Mouse (Mus musculus) hindbrain, embryonic 16.5 days (tissue): ENCODE results near the gene Maats1. TPM values are rescaled to one million over a fixed set of nuclear protein-coding genes. Genes with fewer than 3 reads are reported as not detected.
A peak's percentile ranks its signal among the peaks of the same experiment; 100 is the strongest.

Source experiments
- ATAC-seq: fragments of 200-750 bp; cut with Nextera tagmentation; 2 replicates; pipeline ENCODE4 v1.8.0; 2017; ENCODE audit warnings: moderate TSS enrichment, moderate library complexity
- H3K27ac ChIP-seq: fragments of 300-500 bp; sonication (generic); 2 replicates; pipeline ENCODE4 v1.5.1; 2014; ENCODE audit warnings: low read depth, mild to moderate bottlenecking, control low read depth, low read length, moderate library complexity
- H3K27me3 ChIP-seq: fragments of 300-500 bp; sonication (generic); replicated peaks from 2 replicates; pipeline ENCODE4 v1.6.1; 2014; ENCODE audit warnings: low read length; ENCODE audit not compliant: control insufficient read depth, insufficient read depth
- H3K36me3 ChIP-seq: fragments of 300-500 bp; sonication (generic); 2 replicates; pipeline ENCODE4 v1.6.1; 2014; ENCODE audit warnings: mild to moderate bottlenecking, low read length, moderate library complexity, mixed read lengths; ENCODE audit not compliant: control insufficient read depth, insufficient read depth
- H3K4me1 ChIP-seq: fragments of 300-500 bp; sonication (generic); 2 replicates; pipeline ENCODE4 v1.6.1; 2014; ENCODE audit warnings: low read depth, low read length; ENCODE audit not compliant: control insufficient read depth, insufficient read depth
- H3K4me2 ChIP-seq: fragments of 300-500 bp; sonication (generic); 2 replicates; pipeline ENCODE4 v1.6.1; 2014; ENCODE audit warnings: mild to moderate bottlenecking, low read length, control low read depth, moderate library complexity
- H3K4me3 ChIP-seq: fragments of 300-500 bp; sonication (generic); 2 replicates; pipeline ENCODE4 v1.5.1; 2014; ENCODE audit warnings: mild to moderate bottlenecking, low read length, control low read depth, moderate library complexity
- H3K9ac ChIP-seq: fragments of 300-500 bp; sonication (generic); 2 replicates; pipeline ENCODE4 v1.6.1; 2014; ENCODE audit warnings: low read depth, mild to moderate bottlenecking, control low read depth, low read length, moderate library complexity
- H3K9me3 ChIP-seq: fragments of 300-500 bp; sonication (generic); 2 replicates; pipeline ENCODE4 v1.6.1; 2014; ENCODE audit warnings: mild to moderate bottlenecking, low read length, moderate library complexity; ENCODE audit not compliant: control insufficient read depth
- WGBS: fragments of 180-500 bp; shearing (Covaris S2); extraction: QIAGEN DNeasy Blood & Tissue Kit; methylation state at CpG from one replicate; pipeline ENCODE4 v1.1.7; 2014; 5-methylcytosine and 5-hydroxymethylcytosine counted together
- polyA plus RNA-seq: library from polyadenylated mRNA; unstranded; fragments of >200 nt; fragmentation: Nextera tagmentation; extraction: Ambion mirVana; gene quantifications from 2 replicates; pipeline ENCODE4 v1.2.1, GENCODE M21; 2015

Gene Maats1
- 1.6 and 1.7 TPM in 2 replicates for polyA plus RNA-seq

- H3K9ac ChIP-seq = peak within 1 kb of the TSS; percentile 66
- WGBS = 14% methylated on average over 30 of the region's 30 CpGs
- ATAC-seq = peak; percentile 90
- no peak within 1 kb of the TSS; the same call in 1 of the 2 replicates for H3K27ac ChIP-seq
- H3K4me1 ChIP-seq = peaks cover 3% of the 10 kb centered on the region; the same call in 1 of the 2 replicates
- H3K4me3 ChIP-seq = peak within 1 kb of the TSS; percentile 42
- H3K9me3 ChIP-seq = no peaks in the 10 kb centered on the region
- peak within 1 kb of the TSS; percentile 88 for H3K4me2 ChIP-seq
- H3K36me3 ChIP-seq = no peaks in the 10 kb centered on the region
- H3K27me3 ChIP-seq = no peaks in the 10 kb centered on the region
Observed at GRCm38 (mm10) chr16:38341396-38342324, at the start of gene Maats1. Maats1 (minus strand) TSS chr16:38342143.

- Histone ChIP-seq H3K9ac (no peak overlapping the region), H3K9me3 (no peaks in the 10 kb centered on the region), H3K4me3 (no peak overlapping the region), H3K4me1 (no peaks in the 10 kb centered on the region), H3K27ac (no peak overlapping the region), H3K36me3 (no peaks in the 10 kb centered on the region), H3K27me3 (no peaks in the 10 kb centered on the region), H3K4me2 (no peak overlapping the region)
- 90% methylated on average over 7 of the region's 7 CpGs for WGBS
- no peak for ATAC-seq
Observed at GRCm38 (mm10) chr16:38390322-38390721, 48.4 kb upstream of the Maats1 start.

GRCm38 (mm10) chr16:38389284-38389893, 47.4 kb upstream of the Maats1 start:
- no peaks in the 10 kb centered on the region for H3K36me3 ChIP-seq
- no peaks in the 10 kb centered on the region for H3K4me1 ChIP-seq
- no peak for ATAC-seq
- no peaks in the 10 kb centered on the region for H3K9me3 ChIP-seq
- 84% methylated on average over 8 of the region's 8 CpGs for WGBS
- no peak overlapping the region for H3K9ac ChIP-seq
- no peaks in the 10 kb centered on the region; the same call in 1 of the 2 replicates for H3K27me3 ChIP-seq
- H3K27ac ChIP-seq = no peak overlapping the region
- H3K4me2 ChIP-seq = no peak overlapping the region
- H3K4me3 ChIP-seq = no peak overlapping the region

- Histone ChIP-seq H3K4me3 (no peak overlapping the region), H3K4me1 (no peaks in the 10 kb centered on the region), H3K4me2 (no peak overlapping the region), H3K27me3 (no peaks in the 10 kb centered on the region; the same call in 1 of the 2 replicates), H3K36me3 (no peaks in the 10 kb centered on the region), H3K9ac (no peak overlapping the region), H3K27ac (no peak overlapping the region), H3K9me3 (no peaks in the 10 kb centered on the region)
- ATAC-seq = no peak
- WGBS = 79% methylated on average over 6 of the region's 6 CpGs
Observed at GRCm38 (mm10) chr16:38388757-38389156, 46.8 kb upstream of the Maats1 start.

GRCm38 (mm10) chr16:38387389-38387788, 45.4 kb upstream of the Maats1 start:
- Histone ChIP-seq H3K4me3 (no peak overlapping the region), H3K9ac (no peak overlapping the region), H3K4me2 (no peak overlapping the region), H3K36me3 (no peaks in the 10 kb centered on the region), H3K9me3 (no peaks in the 10 kb centered on the region), H3K27me3 (no peaks in the 10 kb centered on the region; the same call in 1 of the 2 replicates), H3K27ac (no peak overlapping the region), H3K4me1 (no peaks in the 10 kb centered on the region)
- ATAC-seq = no peak
- 87% methylated on average over 6 of the region's 6 CpGs for WGBS

GRCm38 (mm10) chr16:38385700-38386099, 43.8 kb upstream of the Maats1 start:
- ATAC-seq = no peak
- H3K9me3 ChIP-seq = no peaks in the 10 kb centered on the region
- no peak overlapping the region for H3K4me2 ChIP-seq
- H3K4me1 ChIP-seq = no peaks in the 10 kb centered on the region
- no peak overlapping the region for H3K9ac ChIP-seq
- H3K4me3 ChIP-seq = no peak overlapping the region
- H3K27ac ChIP-seq = no peak overlapping the region
- 96% methylated on average over 4 of the region's 4 CpGs for WGBS
- H3K36me3 ChIP-seq = no peaks in the 10 kb centered on the region
- no peaks in the 10 kb centered on the region; the same call in 1 of the 2 replicates for H3K27me3 ChIP-seq

- 88% methylated on average over 6 of the region's 6 CpGs for WGBS
- H3K4me3 ChIP-seq = no peak overlapping the region
- no peak overlapping the region for H3K27ac ChIP-seq
- no peak for ATAC-seq
- H3K9me3 ChIP-seq = no peaks in the 10 kb centered on the region
- H3K9ac ChIP-seq = no peak overlapping the region
- H3K4me1 ChIP-seq = no peaks in the 10 kb centered on the region
- H3K4me2 ChIP-seq = no peak overlapping the region
- no peaks in the 10 kb centered on the region for H3K36me3 ChIP-seq
- H3K27me3 ChIP-seq = no peaks in the 10 kb centered on the region; the same call in 1 of the 2 replicates
Observed at GRCm38 (mm10) chr16:38385184-38385634, 43.3 kb upstream of the Maats1 start.

- Histone ChIP-seq H3K9ac (no peak overlapping the region), H3K4me2 (no peak overlapping the region), H3K36me3 (no peaks in the 10 kb centered on the region), H3K4me3 (no peak overlapping the region), H3K27ac (no peak overlapping the region), H3K27me3 (no peaks in the 10 kb centered on the region; the same call in 1 of the 2 replicates), H3K9me3 (no peaks in the 10 kb centered on the region), H3K4me1 (no peaks in the 10 kb centered on the region)
- 76% methylated on average over 2 of the region's 2 CpGs for WGBS
- no peak for ATAC-seq
Observed at GRCm38 (mm10) chr16:38383683-38384082, 41.7 kb upstream of the Maats1 start.

- no peaks in the 10 kb centered on the region; the same call in 1 of the 2 replicates for H3K27me3 ChIP-seq
- H3K9ac ChIP-seq = no peak overlapping the region
- H3K36me3 ChIP-seq = no peaks in the 10 kb centered on the region
- no peak overlapping the region for H3K4me2 ChIP-seq
- H3K4me3 ChIP-seq = no peak overlapping the region
- no peak for ATAC-seq
- H3K9me3 ChIP-seq = no peaks in the 10 kb centered on the region
- H3K27ac ChIP-seq = no peak overlapping the region
- H3K4me1 ChIP-seq = peaks cover 6% of the 10 kb centered on the region; the same call in 1 of the 2 replicates
- 93% methylated on average over 3 of the region's 3 CpGs for WGBS
Observed at GRCm38 (mm10) chr16:38379926-38380325, 38.0 kb upstream of the Maats1 start.
